In genomic region chr13:92675897-92676584, GRCm38 (mm10) we compare ENCODE assay signal across 8 mouse cellular contexts.
DNase-seq lines count a peak whose midpoint lies in the region.

No protein-coding gene starts in this region.

- peak; percentile 57 to 67 for DNase-seq in cerebellum, postnatal 10 days
- no peak for DNase-seq in cerebellum, adult 11 months
- DNase-seq in ovary, postnatal 36 days (ENCODE audit: low spot score), result peak; percentile 45
- no peak for DNase-seq in ovary, postnatal 14 days (ENCODE audit: low spot score)
- DNase-seq in heart, postnatal 10 days, result peak; percentile 63 to 73
- DNase-seq in testis, postnatal 10 days (ENCODE audit: low spot score), result peak; percentile 66
- DNase-seq in retina, embryonic 14.5 days (ENCODE audit: low spot score), result no peak
- no peak for DNase-seq in layer of hippocampus, postnatal 10 days (ENCODE audit: low spot score in 2 of 2)

- intact Hi-C loops in heart, postnatal 10 days (cut with DNase I), result no loop called here

Comparison
In these comparisons a context has a peak if more than half of its experiments do, and no peak if none do; other contexts are left out.
1. DNase-seq: peak in cerebellum, postnatal 10 days (2 of 2), ovary, postnatal 36 days (single experiment), heart, postnatal 10 days (2 of 2) and testis, postnatal 10 days (single experiment); none in cerebellum, adult 11 months (single experiment), ovary, postnatal 14 days (single experiment), retina, embryonic 14.5 days (single experiment) and layer of hippocampus, postnatal 10 days (0 of 2).